Mouse (Mus musculus) T-helper 1 cell (primary cell): ENCODE results near the gene 5330417H12Rik.

Experiments
- in situ Hi-C: fragments of 300-600 bp; cut with MboI, MseI; formaldehyde crosslinking; loops from one replicate; pipeline ENCODE4 v1.15.1; 2025; ENCODE audit warnings: high pct_unique_total_duplicates

5330417H12Rik gene

DNA sequence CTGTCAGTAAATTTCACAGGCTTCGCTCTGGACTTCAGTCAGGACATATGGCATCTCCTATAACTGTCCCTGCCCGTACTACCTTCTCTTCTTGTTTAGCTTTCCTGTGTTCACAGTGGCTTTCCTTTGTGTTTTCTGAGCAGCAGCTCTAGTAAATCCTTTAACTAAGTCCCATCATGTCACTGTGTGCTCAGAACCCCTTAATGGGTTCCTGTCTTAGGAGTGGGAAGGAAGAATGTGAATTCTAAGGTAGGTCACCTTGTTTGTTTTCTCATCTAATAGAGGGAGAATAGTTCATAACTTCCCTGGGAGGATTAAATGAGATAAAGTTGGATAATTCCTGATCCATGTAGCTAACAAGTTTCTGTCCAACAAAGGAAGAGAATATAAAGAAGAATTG, at the start of gene 5330417H12Rik:
Gene 5330417H12Rik, minus strand, starts transcription at position 101 of the 400 bp plus-strand sequence.
- in situ Hi-C loops: no loop called here

DNA sequence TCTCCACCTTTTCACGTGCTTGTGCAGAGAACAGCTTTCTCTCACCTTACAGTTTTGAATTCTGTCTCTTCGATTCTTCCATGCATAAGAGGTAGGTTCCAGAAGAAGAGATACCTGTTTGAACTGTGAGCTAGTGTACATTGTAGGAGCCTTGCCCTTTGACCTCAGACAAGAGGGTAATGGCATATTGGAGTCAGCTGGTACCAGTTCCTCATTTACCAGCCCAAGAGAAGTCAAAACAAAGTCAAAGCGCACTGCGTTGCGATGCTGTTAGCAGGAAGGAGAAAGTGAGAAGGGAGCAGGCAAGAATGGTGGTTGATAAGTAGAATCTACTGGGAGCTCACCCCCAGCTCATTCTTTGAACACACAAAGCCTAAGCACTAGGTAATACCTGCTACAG, 43.6 kb upstream of the 5330417H12Rik start:
- in situ Hi-C loops: no loop called here

DNA sequence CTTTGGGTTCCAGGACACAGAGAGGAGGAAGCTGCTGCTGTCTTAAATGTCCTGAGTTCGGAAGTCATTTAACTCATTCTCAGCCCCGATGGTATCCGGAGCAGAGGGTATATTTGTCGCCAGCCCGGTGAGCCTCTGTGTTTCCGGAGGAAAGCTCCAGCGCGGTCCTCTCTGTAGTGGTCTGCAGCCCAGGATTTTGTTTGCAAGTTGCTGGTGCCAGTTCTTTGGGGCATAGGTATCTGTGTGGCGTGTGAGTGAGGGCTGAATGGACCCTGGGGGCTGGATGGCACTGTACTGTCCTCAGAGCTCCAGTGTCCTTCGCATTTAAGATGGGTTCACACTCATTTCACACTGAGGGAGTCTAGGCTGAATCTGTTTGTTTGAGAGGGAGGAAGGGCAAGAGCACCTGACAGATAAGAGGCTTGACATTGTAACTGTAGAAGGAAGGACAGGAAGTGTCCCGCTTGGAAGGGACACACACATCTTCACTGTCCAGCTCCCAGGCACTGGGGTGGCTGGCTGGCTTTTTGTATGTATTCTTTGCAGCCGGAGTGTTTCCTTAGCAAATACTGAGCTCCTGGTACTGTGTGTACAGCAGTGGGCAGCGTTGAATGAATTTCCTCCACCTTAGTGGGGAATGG, 41.4 kb upstream of the 5330417H12Rik start:
- in situ Hi-C loops: no loop called here

DNA sequence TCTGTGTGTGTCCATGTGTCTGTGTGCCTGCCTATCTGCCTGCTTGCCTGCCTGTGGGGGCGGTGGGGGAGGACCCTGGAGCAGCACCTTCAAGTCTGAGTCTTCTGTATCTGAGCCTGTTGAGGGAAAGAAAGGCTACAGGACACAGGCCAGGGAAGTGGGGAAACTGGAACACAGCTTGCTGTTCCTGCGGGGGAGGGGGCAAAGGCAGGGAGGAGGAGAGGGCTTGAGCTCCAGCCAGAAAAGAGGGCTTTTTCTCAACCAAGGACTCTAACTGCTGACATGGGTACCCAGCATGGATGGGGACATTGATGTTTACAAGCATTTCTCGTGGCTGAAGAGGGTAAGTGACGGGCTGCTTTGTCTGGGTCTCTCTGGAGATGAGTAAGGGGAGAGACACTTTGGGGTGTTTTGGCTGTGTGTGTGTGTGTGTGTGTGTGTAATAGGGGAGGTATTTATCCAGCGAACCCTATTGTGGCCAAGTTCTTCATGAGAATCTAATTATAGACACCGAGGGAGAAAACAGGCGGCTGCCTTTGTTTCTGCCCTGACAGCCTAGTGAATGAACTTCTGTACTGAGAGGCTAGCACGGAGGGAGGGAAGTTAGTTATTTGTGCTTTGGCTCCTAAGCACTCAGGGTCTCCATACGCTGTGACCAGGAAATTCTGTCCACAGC, 40.8 kb upstream of the 5330417H12Rik start:
- in situ Hi-C loops: no loop called here

DNA sequence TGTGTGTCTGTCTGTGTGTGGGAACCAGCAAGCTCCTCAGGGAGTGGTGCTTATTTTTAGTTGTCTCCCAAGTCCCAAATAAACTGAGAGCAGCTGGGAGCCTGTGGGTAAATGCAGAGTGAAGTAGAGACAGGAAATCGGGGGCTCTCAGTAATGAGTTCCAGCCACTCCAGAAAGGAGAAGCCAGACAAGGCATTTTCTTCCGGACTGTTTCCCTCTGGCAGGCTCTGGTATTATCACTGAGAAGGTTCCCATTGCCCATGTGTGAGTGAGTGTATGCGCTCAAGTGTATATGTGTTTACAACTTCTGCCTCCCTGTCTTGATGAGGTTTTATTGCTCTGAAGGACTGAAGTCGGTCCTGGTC, 40.2 kb upstream of the 5330417H12Rik start:
- in situ Hi-C loops: no loop called here

DNA sequence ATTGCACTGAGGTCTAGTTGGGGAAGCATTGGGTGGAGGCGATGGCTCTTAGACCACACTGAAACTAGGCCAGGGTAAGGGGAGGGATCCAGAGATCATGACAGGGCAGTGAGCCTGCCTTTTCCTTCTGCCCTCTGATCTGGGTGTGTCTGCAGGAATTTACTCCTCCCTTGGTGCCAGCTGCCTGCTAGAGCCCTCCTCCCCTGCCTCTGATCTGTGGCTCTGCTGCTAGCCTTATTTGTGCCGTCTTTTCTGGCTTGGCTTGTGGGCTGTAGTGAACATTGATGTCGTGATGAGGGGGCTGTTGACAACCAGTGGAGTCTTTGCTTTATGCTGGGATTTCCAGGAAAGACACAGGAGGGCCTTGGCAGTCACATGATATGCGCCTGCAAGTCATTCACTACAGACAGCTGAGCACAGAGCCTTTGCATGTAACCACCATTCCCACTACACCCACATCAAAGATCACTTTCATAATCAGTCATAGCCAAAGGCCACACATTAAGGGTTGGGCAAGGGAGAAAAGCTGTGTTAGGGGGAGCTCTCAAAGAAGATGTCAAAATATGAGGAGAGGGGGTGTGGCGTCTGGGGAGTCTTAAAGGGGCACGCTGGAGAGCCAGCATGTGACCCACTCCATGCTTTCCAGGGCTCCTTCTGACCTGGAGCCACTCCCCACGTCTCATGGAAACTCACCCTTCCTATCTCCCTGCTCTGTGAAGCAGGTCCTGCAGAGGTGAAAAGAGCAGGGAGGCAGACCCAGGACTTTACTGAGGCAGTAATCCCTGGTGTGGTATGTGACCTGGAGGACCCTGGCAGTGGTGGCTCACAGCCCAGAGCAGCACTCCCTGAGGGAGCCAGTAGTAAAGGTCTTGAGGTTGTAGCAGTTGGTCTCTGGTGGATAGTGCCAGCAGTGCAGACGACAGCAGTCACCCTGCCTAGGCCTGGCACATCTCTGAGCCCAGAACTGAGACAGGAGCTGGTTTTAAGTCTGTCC, 39.4 kb upstream of the 5330417H12Rik start:
- in situ Hi-C loops: loop anchor here (5.0 kb wide), 2 partner anchors 57 to 83 kb away; no protein-coding TSS in a partner anchor

DNA sequence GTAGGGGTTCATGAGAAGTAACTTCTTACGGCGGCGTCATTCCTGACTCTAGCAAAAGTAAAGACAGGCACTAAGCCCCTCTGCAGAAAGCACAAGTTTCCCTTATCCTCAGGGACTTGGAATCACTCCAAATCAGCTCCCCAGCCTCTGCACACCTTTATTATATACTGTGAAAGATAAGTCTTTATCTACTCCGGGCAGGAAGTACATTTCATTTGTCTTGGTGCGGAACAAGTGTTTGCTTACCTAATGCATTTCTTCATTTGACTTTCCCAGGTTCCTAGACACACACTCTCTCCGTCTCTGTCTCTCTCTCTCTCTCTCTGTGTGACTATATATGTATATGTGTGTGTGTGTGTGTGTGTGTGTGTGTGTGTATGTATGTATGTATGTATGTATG, 38.7 kb upstream of the 5330417H12Rik start:
- in situ Hi-C loops: loop anchor here (5.0 kb wide), 2 partner anchors 56 to 84 kb away; no protein-coding TSS in a partner anchor

DNA sequence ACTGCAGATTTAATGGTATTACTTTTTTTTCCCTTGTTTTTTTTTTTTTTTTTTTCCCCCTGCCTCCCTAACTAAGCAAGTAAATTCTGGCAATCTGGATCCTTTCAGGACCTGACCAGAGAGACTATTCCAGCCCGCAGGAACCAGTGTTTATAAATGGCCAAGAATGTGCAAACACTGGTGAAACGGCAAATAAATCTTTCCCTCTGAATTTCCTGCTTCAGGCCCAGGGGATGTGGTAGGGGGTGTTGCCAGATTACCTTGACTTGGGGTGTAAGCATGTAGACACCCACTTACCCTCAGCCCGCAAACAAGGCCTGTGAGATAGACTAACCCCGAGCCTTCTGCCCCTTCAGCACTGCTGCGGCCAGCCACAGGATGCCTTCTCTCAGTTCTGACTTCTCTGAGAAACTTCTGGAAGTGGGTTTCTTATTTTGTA, 36.9 kb upstream of the 5330417H12Rik start:
- in situ Hi-C loops: loop anchor here (5.0 kb wide), 2 partner anchors 55 to 85 kb away; no protein-coding TSS in a partner anchor

DNA sequence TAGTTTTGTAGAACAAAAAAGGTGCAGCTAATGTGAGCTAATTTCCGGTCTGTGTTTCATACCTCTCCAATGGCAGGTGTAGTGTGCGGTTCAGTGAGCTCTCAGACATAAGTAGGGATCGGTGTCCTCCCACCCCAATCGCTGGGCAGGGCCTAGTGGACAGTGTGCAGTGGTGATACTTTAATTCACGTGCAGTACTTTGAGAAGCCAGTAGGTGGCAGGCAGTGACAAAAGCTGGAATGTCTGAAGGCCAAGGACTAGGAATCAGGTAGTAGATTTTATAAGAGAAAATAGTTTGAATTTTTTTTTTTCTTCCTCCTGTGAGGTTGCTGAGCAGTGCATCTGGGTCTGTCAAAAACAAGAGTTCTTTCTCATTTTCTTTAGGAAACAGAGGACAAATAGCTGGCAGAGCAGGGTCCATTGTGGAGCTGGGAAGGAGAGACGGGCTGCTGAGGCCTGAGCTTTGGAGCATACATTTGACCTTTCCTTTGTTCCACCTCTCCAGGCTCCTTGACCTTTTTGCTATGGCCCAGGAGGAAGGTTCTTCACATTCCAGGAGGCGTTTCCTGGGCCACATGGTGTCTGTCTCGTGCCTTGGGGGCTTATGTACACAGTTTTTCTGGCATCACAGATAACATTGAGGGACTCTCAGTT, 36.4 kb upstream of the 5330417H12Rik start:
- in situ Hi-C loops: loop anchor here (5.0 kb wide), 2 partner anchors 54 to 86 kb away; no protein-coding TSS in a partner anchor

DNA sequence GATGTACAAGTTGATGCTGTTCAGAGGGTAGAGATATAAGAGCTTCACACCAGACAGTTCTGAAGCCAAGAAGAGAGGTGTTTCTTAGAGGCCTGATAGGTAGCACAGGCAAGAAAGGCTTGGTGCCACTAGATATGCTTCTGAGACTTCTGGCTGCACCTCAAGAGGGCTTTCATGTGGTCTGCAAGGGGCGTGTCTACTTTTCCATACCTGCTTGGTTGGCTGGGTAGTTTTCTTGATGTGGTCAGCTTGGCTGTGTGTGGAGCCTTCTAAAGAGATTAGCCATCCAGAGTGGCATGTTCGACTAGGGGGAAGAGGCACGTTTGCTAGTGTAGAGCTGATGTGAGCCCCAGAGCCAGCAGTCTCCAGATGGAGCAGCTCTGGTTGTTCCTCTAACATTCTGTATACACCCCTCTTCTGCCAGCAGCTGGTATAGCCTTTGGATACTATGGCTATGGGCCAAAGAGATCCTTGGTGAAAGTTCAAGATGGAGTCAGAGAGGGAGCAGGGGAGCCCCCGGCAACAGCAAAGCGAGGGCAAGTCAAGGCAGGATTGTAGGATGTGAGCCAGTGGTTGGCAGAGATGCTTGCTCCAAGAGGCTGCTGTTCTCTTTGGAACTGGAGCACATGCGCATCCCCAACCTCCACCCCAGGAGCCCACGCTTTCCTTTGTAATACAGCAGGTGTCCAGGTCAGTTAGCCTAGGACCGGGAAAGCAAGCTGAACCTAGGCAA, 34.4 kb upstream of the 5330417H12Rik start:
- in situ Hi-C loops: no loop called here

DNA sequence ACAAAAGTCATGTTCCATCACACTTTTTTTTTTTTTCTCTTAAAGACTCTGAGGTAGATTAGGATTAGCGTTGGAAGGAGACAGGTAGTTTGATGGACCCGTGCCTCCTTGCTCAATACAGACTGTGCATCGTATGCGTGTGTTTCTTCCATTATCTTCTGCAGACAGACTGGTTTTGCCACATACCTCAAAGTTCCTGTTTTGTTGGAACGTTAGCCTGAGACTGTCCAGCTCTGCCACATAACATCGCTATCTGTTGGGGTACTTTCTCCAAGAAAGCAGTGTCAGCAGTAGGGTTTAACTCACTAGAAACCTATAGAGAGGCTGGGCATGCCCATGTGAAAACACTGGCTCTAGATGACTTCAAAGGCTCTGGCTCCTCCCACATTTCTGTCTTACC, 31.5 kb upstream of the 5330417H12Rik start:
- in situ Hi-C loops: no loop called here

DNA sequence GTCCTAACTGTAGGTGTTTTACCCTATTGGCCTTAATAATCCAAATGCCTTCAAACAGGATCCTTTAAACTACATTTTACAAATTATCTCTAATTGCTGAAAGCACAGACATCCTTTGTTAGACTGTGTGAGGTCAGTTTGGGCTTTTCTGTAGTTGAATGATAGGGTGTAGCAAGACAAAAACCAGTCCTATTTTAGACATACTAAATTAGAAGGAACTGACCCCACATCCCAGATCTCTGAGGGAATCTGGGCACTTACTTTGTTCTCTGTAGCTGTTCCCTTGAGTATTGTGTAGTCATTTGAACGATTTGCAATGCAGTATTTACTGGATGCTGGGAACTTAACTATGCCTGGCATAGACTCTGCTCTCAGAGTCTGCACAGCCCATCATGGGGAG, 26.9 kb upstream of the 5330417H12Rik start:
- in situ Hi-C loops: no loop called here

DNA sequence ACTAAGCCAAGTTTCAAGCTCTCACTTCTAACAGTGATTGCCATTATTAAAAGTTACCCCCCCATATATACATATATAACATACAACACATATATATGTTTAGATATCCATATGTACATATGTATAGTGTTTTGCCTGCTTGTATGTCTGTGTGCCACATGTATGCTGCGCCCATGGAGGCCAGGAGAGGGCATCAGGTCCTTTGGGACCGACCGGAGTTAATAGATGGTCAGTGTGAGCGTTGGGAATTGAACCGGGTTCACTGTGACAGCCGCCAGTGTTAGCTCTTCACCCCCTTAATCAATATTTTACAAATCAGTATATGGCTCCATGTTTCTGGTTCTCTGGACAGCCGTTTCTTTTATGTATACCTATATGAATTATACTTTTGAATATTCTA, 25.0 kb upstream of the 5330417H12Rik start:
- in situ Hi-C loops: no loop called here

DNA sequence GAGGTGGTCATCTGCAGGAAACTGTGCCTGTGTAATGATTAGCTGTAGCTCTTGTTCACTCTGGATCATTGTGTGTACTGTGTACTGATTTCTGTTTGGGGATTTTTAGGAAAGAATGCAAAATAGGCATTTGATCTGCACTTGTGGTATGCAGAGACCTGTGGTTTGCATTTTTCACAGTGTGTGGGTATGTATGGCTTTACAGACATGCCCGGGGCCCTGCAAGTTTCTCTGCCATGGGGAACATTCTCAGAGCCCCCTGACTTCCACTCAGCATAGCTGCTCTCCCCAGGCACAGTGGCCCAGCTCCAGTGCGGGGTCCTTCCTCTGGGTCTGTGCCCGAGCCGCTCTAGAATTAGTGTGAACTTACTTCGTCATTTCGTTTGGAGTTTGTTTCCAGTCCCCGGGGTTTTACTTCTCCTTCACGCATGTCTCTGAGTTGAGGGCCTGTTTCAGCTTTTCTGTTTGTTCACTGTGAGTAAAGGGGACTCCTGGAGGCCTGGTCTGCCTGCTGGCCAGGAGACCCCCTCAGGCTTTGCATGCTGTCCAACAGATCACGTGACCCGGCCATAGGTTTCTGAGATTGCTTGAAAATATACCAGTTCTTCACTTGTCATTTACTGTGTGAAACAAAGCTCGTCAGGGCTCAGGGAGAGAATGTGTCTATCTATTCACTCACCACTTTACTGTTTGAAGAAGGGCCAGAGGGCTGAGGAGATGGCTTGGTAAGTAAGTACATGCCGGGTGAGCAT, 24.2 kb upstream of the 5330417H12Rik start:
- in situ Hi-C loops: no loop called here

DNA sequence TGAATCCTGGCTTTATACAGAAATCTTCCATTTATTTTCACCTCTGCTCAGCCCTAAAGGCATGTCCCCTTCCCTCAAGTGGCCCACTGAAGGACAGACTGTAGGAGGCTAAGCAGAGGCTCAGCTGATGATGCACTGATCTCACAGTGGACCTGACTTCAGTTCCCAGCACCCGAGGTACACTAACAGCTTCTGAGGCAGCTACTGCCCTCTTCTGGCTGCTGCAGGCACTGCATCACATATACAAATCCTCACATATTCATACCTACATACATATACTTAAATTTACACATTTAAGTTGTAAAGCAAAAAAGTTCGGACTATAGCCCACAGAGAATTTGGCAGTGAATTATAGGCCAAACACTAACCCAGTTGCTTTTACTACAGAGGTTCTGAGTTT, 20.0 kb upstream of the 5330417H12Rik start:
- in situ Hi-C loops: no loop called here

DNA sequence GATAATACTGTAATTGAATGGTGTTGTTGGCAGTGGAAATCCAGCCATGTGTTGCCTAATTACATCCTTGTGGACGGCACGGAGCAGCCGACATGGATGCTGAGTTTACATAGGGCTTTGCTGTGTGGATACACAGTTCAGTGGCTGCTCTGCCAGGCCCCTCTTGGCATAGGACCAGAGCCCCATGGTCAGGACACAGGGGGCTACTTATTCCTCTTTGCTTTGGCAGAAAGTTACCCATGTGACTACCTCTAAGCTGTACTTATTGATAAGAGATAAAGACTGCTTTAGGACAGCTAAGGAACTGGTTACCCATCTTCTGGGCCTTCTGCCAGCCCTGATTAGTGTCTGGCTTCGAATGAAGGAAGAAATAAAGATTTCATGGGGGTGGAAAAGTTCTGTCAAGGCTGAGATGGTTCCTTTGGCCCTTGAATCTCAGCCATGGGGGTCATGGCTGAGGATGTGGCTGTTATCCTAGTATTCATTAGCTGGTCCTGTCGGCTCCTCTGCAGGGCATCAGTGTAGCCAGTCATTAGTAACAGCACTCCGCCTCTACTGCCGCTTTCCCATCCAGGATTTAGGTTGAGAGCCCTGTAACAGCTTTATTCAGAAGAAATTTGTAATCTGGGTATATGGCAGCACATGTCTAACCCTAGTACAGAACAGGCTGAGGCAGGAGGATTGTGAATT, 17.8 kb upstream of the 5330417H12Rik start:
- in situ Hi-C loops: no loop called here

DNA sequence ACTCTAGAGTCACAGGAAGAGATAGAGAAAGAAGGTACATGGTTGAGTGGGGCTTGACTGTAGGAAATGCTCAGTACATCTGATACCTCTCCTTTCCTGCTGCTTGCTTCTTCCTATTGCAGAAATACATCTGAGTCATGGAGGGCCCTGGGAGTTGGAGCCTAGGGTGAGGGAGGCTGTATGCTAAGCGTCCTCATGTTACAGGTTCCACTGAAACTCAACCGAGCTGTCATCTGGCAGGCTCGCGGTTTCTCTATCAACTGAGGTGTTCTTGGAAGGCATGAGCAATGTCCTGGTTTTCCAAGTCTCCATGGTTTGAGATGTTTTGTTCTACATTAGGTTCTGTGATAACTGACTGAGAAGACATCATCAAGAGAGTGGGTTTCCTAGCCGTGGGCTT, 13.1 kb upstream of the 5330417H12Rik start:
- in situ Hi-C loops: no loop called here

DNA sequence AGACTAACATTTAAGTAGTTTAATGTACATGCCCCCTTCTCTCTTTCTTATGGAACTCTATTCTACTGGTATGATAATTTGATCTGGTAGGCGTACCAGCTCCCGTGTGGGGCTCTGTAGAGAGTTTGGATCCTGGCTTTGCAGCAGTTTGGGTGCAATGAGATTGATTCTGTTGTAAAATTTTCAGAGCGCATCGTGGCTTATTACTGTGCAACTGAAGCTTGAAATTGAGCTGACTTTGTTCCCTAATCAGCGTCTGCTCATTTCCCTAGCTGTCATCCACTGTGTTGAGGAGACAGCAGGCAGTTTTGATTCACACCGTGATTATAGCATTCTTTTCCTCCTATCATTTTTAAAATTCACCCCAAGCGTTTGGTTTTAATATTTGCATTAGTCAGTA, 12.4 kb upstream of the 5330417H12Rik start:
- in situ Hi-C loops: no loop called here

DNA sequence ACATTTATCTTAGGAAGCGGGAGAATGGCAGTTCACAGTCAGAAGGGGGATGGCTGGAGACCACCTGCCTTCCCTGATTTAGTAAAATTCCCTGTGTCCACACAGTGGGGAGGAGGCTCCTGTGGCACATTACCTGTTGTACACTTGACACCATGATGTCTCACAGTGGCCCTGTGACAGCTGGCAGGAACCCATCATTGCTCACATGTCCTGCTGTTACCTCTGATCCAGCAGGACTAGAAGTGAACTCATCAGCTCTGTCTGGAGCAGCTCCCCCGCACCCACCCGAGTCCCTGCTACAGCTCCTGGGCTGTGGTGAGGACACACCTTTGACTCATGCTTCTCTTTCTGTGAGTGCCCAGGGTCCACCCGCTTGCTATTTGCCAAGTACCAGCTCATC, 8.2 kb upstream of the 5330417H12Rik start:
- in situ Hi-C loops: no loop called here
